Mouse (Mus musculus): ENCODE measurements at regions not wholly inside any gene's neighbourhood (a gene's known extent, or its start where the extent isn't known, plus 50 kb on each side); places are given as distances from the start of the nearest gene placed in this dataset.

DNA sequence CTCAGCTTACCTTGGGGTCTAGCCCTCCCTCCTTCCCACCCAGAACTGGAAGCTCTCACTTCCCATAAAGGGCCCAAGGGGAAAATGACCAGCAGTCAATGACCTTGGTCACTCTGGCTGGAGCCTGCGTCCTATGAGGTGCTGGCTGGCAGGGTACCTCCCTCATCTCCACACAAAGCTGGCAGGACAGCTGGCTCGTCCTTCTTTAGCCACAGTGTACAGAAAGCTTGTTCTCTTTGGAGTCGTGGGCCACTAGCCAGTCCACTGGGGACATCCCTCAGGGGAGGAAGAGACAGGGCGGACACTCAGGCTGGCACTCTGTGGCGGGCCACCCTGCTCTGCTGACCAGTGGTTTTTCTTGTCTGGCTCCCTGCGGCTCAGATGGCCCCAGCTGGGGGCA, 106.3 kb downstream of the Vegfa start:
- H3K4me3 ChIP-seq (replicated peaks; ENCODE audit: low read length), result no peak overlapping the region
- no peaks in the 10 kb centered on the region for H3K36me3 ChIP-seq (ENCODE audit: insufficient read depth, low read length)
- peaks cover 34% of the 10 kb centered on the region for H3K4me1 ChIP-seq (replicated peaks; ENCODE audit: low read depth, low read length)
- H3K27me3 ChIP-seq (ENCODE audit: insufficient read depth, low read length), result peaks cover 10% of the 10 kb centered on the region; the same call in 1 of the 2 replicates
- TF ChIP-seq CTCF (conservative IDR thresholded peaks at IDR 0.05; ENCODE audit: low read length) (no peak), POU5F1 (IDR thresholded peaks at IDR 0.05; ENCODE audit: borderline replicate concordance, low read length) (no peak), NANOG (IDR thresholded peaks at IDR 0.05; ENCODE audit: borderline replicate concordance, low read length) (no peak)
- H3K9me3 ChIP-seq (ENCODE audit: low read length), result peaks cover 5% of the 10 kb centered on the region; the same call in 1 of the 2 replicates

DNA sequence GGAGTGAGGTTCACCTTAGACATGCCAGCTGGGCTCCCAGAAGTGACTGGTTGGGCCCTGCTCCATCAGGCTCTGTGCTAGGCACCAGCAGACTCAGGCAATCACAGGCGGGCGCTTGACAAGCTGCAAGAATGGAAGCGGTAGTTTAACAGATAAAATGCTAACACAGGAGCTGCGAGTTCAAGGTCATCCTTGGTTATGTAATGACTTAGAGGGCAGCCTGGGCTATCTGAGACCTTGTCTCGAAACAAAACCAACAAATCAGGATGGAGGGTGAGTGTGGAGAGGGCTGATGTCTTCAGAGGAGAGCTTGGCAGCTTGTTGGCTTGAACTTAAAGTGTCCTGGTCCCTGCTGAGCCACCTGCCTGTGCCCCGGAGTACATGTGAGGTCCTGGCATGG, 107.6 kb downstream of the Vegfa start:
- Histone ChIP-seq H3K4me3 (replicated peaks; ENCODE audit: low read length) (no peak overlapping the region), H3K9me3 (ENCODE audit: low read length) (peaks cover 5% of the 10 kb centered on the region; the same call in 1 of the 2 replicates), H3K4me1 (replicated peaks; ENCODE audit: low read depth, low read length) (peaks cover 43% of the 10 kb centered on the region), H3K27me3 (ENCODE audit: insufficient read depth, low read length) (peaks cover 2% of the 10 kb centered on the region; the same call in 1 of the 2 replicates), H3K36me3 (ENCODE audit: insufficient read depth, low read length) (no peaks in the 10 kb centered on the region)
- TF ChIP-seq NANOG (IDR thresholded peaks at IDR 0.05; ENCODE audit: borderline replicate concordance, low read length), result no peak
- no peak for TF ChIP-seq POU5F1 (IDR thresholded peaks at IDR 0.05; ENCODE audit: borderline replicate concordance, low read length)
- no peak for TF ChIP-seq CTCF (conservative IDR thresholded peaks at IDR 0.05; ENCODE audit: low read length)

DNA sequence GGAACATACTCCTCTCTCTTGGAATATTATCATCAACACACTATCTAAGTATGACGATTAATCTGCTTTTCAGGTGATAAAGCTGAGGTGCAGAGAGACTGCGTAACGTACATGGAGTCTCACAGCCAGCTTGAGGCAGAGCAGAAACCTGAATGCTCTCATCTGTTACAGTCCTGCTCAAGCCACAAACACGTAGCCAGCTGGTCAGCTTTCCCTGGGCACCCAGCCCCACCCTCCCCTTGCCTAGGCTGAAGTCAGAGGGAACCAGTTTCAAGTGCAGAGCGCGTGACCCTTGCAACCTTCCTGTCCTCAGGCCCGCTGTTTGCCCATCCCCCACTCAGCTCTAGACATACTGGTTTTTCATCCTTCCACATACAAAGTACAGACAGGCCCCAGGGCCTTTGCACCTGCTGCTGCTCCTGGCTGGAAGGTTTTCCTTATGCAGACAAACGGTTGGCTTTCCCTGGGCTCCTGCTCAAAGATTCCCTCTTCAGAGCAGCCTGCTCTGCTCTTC, 108.9 kb downstream of the Vegfa start:
- Histone ChIP-seq H3K4me1 (replicated peaks; ENCODE audit: low read depth, low read length) (peaks cover 55% of the 10 kb centered on the region), H3K27me3 (ENCODE audit: insufficient read depth, low read length) (no peaks in the 10 kb centered on the region; the same call in 1 of the 2 replicates), H3K36me3 (ENCODE audit: insufficient read depth, low read length) (no peaks in the 10 kb centered on the region), H3K9me3 (ENCODE audit: low read length) (peaks cover 5% of the 10 kb centered on the region; the same call in 1 of the 2 replicates), H3K4me3 (replicated peaks; ENCODE audit: low read length) (no peak overlapping the region)
- TF ChIP-seq NANOG (IDR thresholded peaks at IDR 0.05; ENCODE audit: borderline replicate concordance, low read length), result no peak
- no peak for TF ChIP-seq CTCF (conservative IDR thresholded peaks at IDR 0.05; ENCODE audit: low read length)
- no peak for TF ChIP-seq POU5F1 (IDR thresholded peaks at IDR 0.05; ENCODE audit: borderline replicate concordance, low read length)

DNA sequence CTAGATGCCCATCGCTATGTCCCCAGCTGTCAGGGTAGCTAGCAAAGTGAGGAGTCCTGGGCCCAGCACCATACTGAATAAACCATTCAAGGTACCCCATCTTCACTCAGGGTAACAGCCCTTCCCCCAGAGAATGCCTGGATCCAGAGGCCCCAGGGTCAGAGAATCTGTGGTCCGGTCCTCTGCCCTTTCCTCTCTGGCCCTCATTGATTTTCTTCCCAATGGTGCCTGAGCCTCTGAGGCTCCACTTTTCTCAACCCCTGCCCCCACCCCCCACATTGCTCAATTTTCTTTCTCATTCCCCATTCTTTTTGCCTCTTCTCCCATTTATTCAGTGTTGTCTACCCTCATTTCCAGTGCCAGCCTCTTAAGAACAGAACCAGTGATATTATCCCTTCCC, 114.5 kb downstream of the Vegfa start:
- Histone ChIP-seq H3K9me3 (ENCODE audit: low read length) (peaks cover 8% of the 10 kb centered on the region; the same call in 1 of the 2 replicates), H3K36me3 (ENCODE audit: insufficient read depth, low read length) (no peaks in the 10 kb centered on the region), H3K4me3 (replicated peaks; ENCODE audit: low read length) (no peak overlapping the region), H3K4me1 (replicated peaks; ENCODE audit: low read depth, low read length) (peaks cover 64% of the 10 kb centered on the region), H3K27me3 (ENCODE audit: insufficient read depth, low read length) (no peaks in the 10 kb centered on the region)
- TF ChIP-seq POU5F1 (IDR thresholded peaks at IDR 0.05; ENCODE audit: borderline replicate concordance, low read length) (no peak), CTCF (conservative IDR thresholded peaks at IDR 0.05; ENCODE audit: low read length) (no peak), NANOG (IDR thresholded peaks at IDR 0.05; ENCODE audit: borderline replicate concordance, low read length) (no peak)

DNA sequence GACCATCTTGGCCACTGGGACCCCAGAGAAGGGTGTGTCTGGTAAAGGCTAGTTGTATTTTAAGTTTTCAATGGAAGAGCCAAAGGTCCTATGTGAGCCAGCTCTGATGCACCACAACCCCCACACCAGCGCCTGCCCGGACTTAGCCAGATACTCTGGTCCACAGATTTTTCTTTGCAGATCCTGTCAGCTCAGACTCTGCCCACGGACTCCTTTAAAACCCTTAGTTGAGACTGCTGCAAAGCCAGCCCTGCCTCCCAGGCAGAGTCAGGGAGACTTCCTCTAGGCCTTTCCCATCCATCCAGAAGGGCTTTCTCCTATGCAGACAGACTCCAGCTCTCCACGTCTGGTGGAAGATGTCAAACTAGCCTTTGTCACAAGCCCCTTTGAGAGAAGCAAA, 115.2 kb downstream of the Vegfa start:
- peaks cover 63% of the 10 kb centered on the region for H3K4me1 ChIP-seq (replicated peaks; ENCODE audit: low read depth, low read length)
- peaks cover 2% of the 10 kb centered on the region; the same call in 1 of the 2 replicates for H3K27me3 ChIP-seq (ENCODE audit: insufficient read depth, low read length)
- no peak for TF ChIP-seq POU5F1 (IDR thresholded peaks at IDR 0.05; ENCODE audit: borderline replicate concordance, low read length)
- no peak for TF ChIP-seq NANOG (IDR thresholded peaks at IDR 0.05; ENCODE audit: borderline replicate concordance, low read length)
- TF ChIP-seq CTCF (conservative IDR thresholded peaks at IDR 0.05; ENCODE audit: low read length), result no peak
- H3K9me3 ChIP-seq (ENCODE audit: low read length), result peaks cover 16% of the 10 kb centered on the region
- no peaks in the 10 kb centered on the region for H3K36me3 ChIP-seq (ENCODE audit: insufficient read depth, low read length)
- no peak overlapping the region for H3K4me3 ChIP-seq (replicated peaks; ENCODE audit: low read length)

DNA sequence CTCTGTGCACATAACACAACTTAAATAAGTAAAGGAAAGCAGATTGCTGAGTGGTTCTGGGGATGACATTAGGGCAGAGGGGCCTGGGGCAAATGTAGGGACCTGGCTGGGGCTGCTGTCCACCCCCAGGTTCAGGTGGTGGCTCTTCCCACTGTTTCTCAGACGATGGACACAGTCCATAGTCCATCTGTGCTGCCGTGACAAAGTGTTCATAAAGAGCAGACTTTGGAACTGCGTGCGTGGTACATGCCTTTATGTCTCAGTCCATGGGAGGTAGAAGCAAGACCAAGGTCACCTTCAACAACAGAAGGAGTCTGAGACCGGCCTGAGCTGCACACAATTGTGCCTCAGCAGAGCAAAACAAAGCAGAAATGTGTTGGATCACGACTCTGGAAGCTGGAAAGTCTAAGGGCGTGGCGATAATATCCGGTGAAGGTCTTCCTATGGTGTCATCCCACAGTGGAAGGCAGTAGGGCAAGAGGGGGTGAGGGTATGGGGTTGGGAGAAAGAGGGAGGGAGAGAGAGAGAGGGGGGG, 117.4 kb downstream of the Vegfa start:
- Histone ChIP-seq H3K27me3 (ENCODE audit: insufficient read depth, low read length) (peaks cover 2% of the 10 kb centered on the region; the same call in 1 of the 2 replicates), H3K36me3 (ENCODE audit: insufficient read depth, low read length) (no peaks in the 10 kb centered on the region), H3K4me3 (replicated peaks; ENCODE audit: low read length) (no peak overlapping the region), H3K4me1 (replicated peaks; ENCODE audit: low read depth, low read length) (peaks cover 69% of the 10 kb centered on the region), H3K9me3 (ENCODE audit: low read length) (peaks cover 14% of the 10 kb centered on the region)
- TF ChIP-seq NANOG (IDR thresholded peaks at IDR 0.05; ENCODE audit: borderline replicate concordance, low read length), result no peak
- TF ChIP-seq CTCF (conservative IDR thresholded peaks at IDR 0.05; ENCODE audit: low read length), result no peak
- no peak for TF ChIP-seq POU5F1 (IDR thresholded peaks at IDR 0.05; ENCODE audit: borderline replicate concordance, low read length)

DNA sequence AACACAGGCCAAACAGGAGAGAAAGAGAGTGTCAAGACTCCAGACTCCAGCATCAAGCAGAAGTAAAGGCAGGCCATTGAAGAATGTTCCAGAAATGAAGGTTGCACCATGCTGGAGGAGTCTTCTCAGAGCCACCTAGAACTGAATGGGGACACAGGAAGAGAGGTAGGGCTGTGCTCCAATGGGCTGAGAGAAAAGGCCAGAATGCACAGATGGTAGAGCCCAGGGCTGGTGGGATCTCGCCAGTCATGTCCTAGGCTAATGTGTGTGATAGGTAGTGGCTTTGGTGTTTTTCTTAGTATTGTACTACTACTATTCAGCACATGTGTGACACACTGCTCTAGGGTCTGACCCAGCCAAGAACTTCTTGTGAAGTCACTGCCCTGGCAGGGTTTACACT, 117.9 kb downstream of the Vegfa start:
- TF ChIP-seq POU5F1 (IDR thresholded peaks at IDR 0.05; ENCODE audit: borderline replicate concordance, low read length) (no peak), NANOG (IDR thresholded peaks at IDR 0.05; ENCODE audit: borderline replicate concordance, low read length) (no peak), CTCF (conservative IDR thresholded peaks at IDR 0.05; ENCODE audit: low read length) (no peak)
- Histone ChIP-seq H3K36me3 (ENCODE audit: insufficient read depth, low read length) (no peaks in the 10 kb centered on the region), H3K27me3 (ENCODE audit: insufficient read depth, low read length) (peaks cover 2% of the 10 kb centered on the region; the same call in 1 of the 2 replicates), H3K4me1 (replicated peaks; ENCODE audit: low read depth, low read length) (peaks cover 65% of the 10 kb centered on the region), H3K4me3 (replicated peaks; ENCODE audit: low read length) (no peak overlapping the region), H3K9me3 (ENCODE audit: low read length) (peaks cover 14% of the 10 kb centered on the region)

DNA sequence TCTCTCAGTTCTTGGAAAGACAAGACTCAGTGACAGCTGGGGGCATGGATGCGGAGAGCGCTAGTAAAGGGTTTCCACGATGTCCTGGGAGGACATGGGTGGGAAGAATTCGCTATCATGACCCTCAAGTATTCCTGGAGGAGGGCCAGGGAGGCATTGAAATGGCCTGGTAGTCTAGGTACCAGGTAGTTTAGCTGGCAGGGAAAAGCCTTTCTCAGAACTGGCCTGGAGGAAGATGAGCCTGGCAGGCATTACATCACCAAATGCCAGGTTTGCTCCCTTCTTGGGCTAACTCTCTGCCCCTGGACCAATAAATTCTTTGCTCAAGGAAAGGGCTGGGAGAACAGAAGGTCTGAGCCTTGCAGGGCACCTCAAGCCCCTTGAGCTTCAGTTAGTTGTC, 118.5 kb downstream of the Vegfa start:
- Histone ChIP-seq H3K9me3 (ENCODE audit: low read length) (peaks cover 14% of the 10 kb centered on the region), H3K36me3 (ENCODE audit: insufficient read depth, low read length) (no peaks in the 10 kb centered on the region), H3K4me3 (replicated peaks; ENCODE audit: low read length) (no peak overlapping the region), H3K4me1 (replicated peaks; ENCODE audit: low read depth, low read length) (peaks cover 63% of the 10 kb centered on the region), H3K27me3 (ENCODE audit: insufficient read depth, low read length) (peaks cover 5% of the 10 kb centered on the region; the same call in 1 of the 2 replicates)
- TF ChIP-seq POU5F1 (IDR thresholded peaks at IDR 0.05; ENCODE audit: borderline replicate concordance, low read length) (no peak), NANOG (IDR thresholded peaks at IDR 0.05; ENCODE audit: borderline replicate concordance, low read length) (no peak), CTCF (conservative IDR thresholded peaks at IDR 0.05; ENCODE audit: low read length) (no peak)
